Mouse (Mus musculus): ENCODE data around the gene Def6.

DNA sequence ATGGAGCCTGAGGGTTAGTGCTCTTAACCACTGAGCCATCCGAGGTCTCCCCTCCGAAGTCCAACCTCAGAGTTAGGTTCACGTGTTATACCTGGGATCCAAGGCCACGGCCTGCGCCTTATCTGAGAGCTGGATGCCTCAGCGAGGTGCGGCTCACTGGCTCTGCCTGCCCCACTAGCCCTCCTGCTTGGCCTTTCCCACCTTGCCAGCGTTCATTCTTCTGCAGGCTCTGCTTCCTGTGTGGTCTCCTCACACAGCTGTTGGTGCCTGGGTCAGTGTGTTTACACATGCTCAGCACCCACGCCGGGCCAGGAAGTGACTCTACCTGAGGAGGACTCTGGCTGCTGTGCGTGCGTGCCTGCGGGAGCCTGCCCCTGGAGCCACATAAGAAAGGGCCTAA is 62.6 kb downstream of the Def6 start:
- TF ChIP-seq EP300 (IDR thresholded peaks at IDR 0.05; ENCODE audit: low read depth) (no peak), CTCF (IDR thresholded peaks at IDR 0.05; ENCODE audit: low read depth) (no peak)
